8 mouse cellular contexts compared by ENCODE assay signal in genomic region chr3:90388726-90389510, GRCm38 (mm10). TPM values are rescaled to one million over a fixed set of nuclear protein-coding genes. Genes with fewer than 3 reads are reported as not detected.
DNase-seq lines count a peak whose midpoint lies in the region; ATAC-seq and TF ChIP-seq lines count a peak whose summit lies in the region.

No protein-coding gene starts in this region.

- peaks cover 6% of the 10 kb centered on the region for H3K4me1 ChIP-seq in cerebellum, adult 2 months (ENCODE audit: control insufficient read depth, insufficient read depth, low read length)
- peaks cover 6% of the 10 kb centered on the region for H3K4me1 ChIP-seq in ES-Bruce4 (ENCODE audit: control insufficient read depth, insufficient read depth, low read length)
- peaks cover 72% of the 10 kb centered on the region for H3K4me1 ChIP-seq in embryonic facial prominence, embryonic 10.5 days
- H3K4me1 ChIP-seq in heart, embryonic 16.5 days (ENCODE audit: control insufficient read depth, insufficient read depth, low read length): peaks cover 25% of the 10 kb centered on the region
- H3K4me1 ChIP-seq in limb, embryonic 11.5 days (ENCODE audit: control insufficient read depth, insufficient read depth, low read length): peaks cover 29% of the 10 kb centered on the region
- peaks cover 31% of the 10 kb centered on the region for H3K4me1 ChIP-seq in midbrain, embryonic 12.5 days

- no peak for TF ChIP-seq EP300 in ES-Bruce4 (IDR thresholded peaks at IDR 0.05; ENCODE audit: insufficient read depth, low read depth, low read length)

- WGBS in cerebellum, adult 2 months: 4% methylated on average over 53 of the region's 53 CpGs
- 3% methylated on average over 53 of the region's 53 CpGs for WGBS in embryonic facial prominence, embryonic 10.5 days
- WGBS in heart, embryonic 16.5 days: 5% methylated on average over 53 of the region's 53 CpGs
- 4% methylated on average over 53 of the region's 53 CpGs for WGBS in limb, embryonic 11.5 days
- WGBS in midbrain, embryonic 12.5 days: 4% methylated on average over 50 of the region's 53 CpGs

- H3K4me2 ChIP-seq in heart, embryonic 16.5 days (ENCODE audit: low read depth, low read length): peak overlapping the region; percentile 100
- H3K4me2 ChIP-seq in limb, embryonic 11.5 days (ENCODE audit: low read depth, severe bottlenecking): peak overlapping the region; percentile 69
- H3K4me2 ChIP-seq in midbrain, embryonic 12.5 days (replicated peaks): peak overlapping the region; percentile 95

- peak overlapping the region; percentile 60 for H3K9ac ChIP-seq in ES-Bruce4 (ENCODE audit: low read depth, poor library complexity, severe bottlenecking)
- H3K9ac ChIP-seq in heart, embryonic 16.5 days (ENCODE audit: low read length): peak overlapping the region; percentile 84
- H3K9ac ChIP-seq in limb, embryonic 11.5 days (ENCODE audit: low read length): peak overlapping the region; percentile 75
- H3K9ac ChIP-seq in midbrain, embryonic 12.5 days (replicated peaks): peak overlapping the region; percentile 85

- no peaks in the 10 kb centered on the region for H3K27me3 ChIP-seq in cerebellum, adult 2 months (ENCODE audit: control insufficient read depth, insufficient read depth, low read length)
- no peaks in the 10 kb centered on the region for H3K27me3 ChIP-seq in ES-Bruce4 (ENCODE audit: control insufficient read depth, insufficient read depth, low read length, poor library complexity, severe bottlenecking)
- no peaks in the 10 kb centered on the region for H3K27me3 ChIP-seq in embryonic facial prominence, embryonic 10.5 days (replicated peaks; ENCODE audit: low read depth, poor library complexity, severe bottlenecking)
- H3K27me3 ChIP-seq in heart, embryonic 16.5 days (ENCODE audit: control insufficient read depth, insufficient read depth, low read length): no peaks in the 10 kb centered on the region
- H3K27me3 ChIP-seq in limb, embryonic 11.5 days (ENCODE audit: control insufficient read depth, insufficient read depth, low read length): no peaks in the 10 kb centered on the region
- peaks cover 18% of the 10 kb centered on the region; the same call in 1 of the 2 replicates for H3K27me3 ChIP-seq in midbrain, embryonic 12.5 days

- H3K36me3 ChIP-seq in ES-Bruce4 (ENCODE audit: control insufficient read depth, insufficient read depth, low read length, poor library complexity, severe bottlenecking): peaks cover 27% of the 10 kb centered on the region
- H3K36me3 ChIP-seq in embryonic facial prominence, embryonic 10.5 days (replicated peaks): peaks cover 70% of the 10 kb centered on the region
- peaks cover 23% of the 10 kb centered on the region for H3K36me3 ChIP-seq in heart, embryonic 16.5 days (ENCODE audit: control insufficient read depth, insufficient read depth)
- H3K36me3 ChIP-seq in limb, embryonic 11.5 days (ENCODE audit: control insufficient read depth, insufficient read depth, low read length): peaks cover 24% of the 10 kb centered on the region
- peaks cover 42% of the 10 kb centered on the region for H3K36me3 ChIP-seq in midbrain, embryonic 12.5 days

- peak overlapping the region; percentile 45 for H3K4me3 ChIP-seq in cerebellum, adult 2 months (replicated peaks; ENCODE audit: insufficient read depth, low read depth, low read length)
- peak overlapping the region; percentile 67 for H3K4me3 ChIP-seq in ES-Bruce4 (ENCODE audit: low read depth, low read length)
- H3K4me3 ChIP-seq in embryonic facial prominence, embryonic 10.5 days: peak overlapping the region; percentile 73
- peak overlapping the region; percentile 72 for H3K4me3 ChIP-seq in heart, embryonic 16.5 days (ENCODE audit: low read length)
- peak overlapping the region; percentile 63 for H3K4me3 ChIP-seq in limb, embryonic 11.5 days (ENCODE audit: low read depth, low read length)
- H3K4me3 ChIP-seq in midbrain, embryonic 12.5 days: peak overlapping the region; percentile 61

- peak; percentile 43 for ATAC-seq in heart, embryonic 16.5 days (replicated peaks; ENCODE audit: extremely low read depth, insufficient read depth, low FRiP score)
- ATAC-seq in limb, embryonic 11.5 days (ENCODE audit: insufficient number of reproducible peaks, low FRiP score, low TSS enrichment, low read depth): peak; percentile 56
- ATAC-seq in midbrain, embryonic 12.5 days (ENCODE audit: low FRiP score, low read depth): peak; percentile 76

- no peak for TF ChIP-seq CTCF in cerebellum, adult 2 months (IDR thresholded peaks at IDR 0.05; ENCODE audit: borderline replicate concordance, insufficient read depth, low read depth, low read length)
- no peak for TF ChIP-seq CTCF in ES-Bruce4 (IDR thresholded peaks at IDR 0.05; ENCODE audit: low read depth, low read length)

- no peaks in the 10 kb centered on the region for H3K9me3 ChIP-seq in ES-Bruce4 (replicated peaks; ENCODE audit: control insufficient read depth, insufficient read depth, low read length, poor library complexity, severe bottlenecking)
- H3K9me3 ChIP-seq in embryonic facial prominence, embryonic 10.5 days: no peaks in the 10 kb centered on the region
- no peaks in the 10 kb centered on the region for H3K9me3 ChIP-seq in heart, embryonic 16.5 days (replicated peaks; ENCODE audit: control insufficient read depth, low read length)
- H3K9me3 ChIP-seq in limb, embryonic 11.5 days (ENCODE audit: control insufficient read depth, low read length): no peaks in the 10 kb centered on the region
- no peaks in the 10 kb centered on the region for H3K9me3 ChIP-seq in midbrain, embryonic 12.5 days

- peak; percentile 33 to 44 for DNase-seq in cerebellum, adult 2 months
- no peak for DNase-seq in cerebellum, adult 9-10 months
- DNase-seq in embryonic facial prominence, embryonic 10.5 days (ENCODE audit: low spot score): peak; percentile 82
- DNase-seq in limb, embryonic 11.5 days (ENCODE audit: low spot score): peak; percentile 81
- DNase-seq in spleen, postnatal 4 days (ENCODE audit: low spot score in 2 of 2): no peak

- TF ChIP-seq POLR2A in cerebellum, adult 2 months (IDR thresholded peaks at IDR 0.05; ENCODE audit: borderline replicate concordance, insufficient read depth, low read length): no peak
- no peak for TF ChIP-seq POLR2A in ES-Bruce4 (IDR thresholded peaks at IDR 0.05; ENCODE audit: insufficient read depth, low read length)

- no peak overlapping the region for H3K27ac ChIP-seq in cerebellum, adult 2 months (ENCODE audit: insufficient read depth, low read length)
- peak overlapping the region; percentile 14 for H3K27ac ChIP-seq in ES-Bruce4 (ENCODE audit: insufficient read depth, low read length)
- peak overlapping the region; percentile 93 for H3K27ac ChIP-seq in embryonic facial prominence, embryonic 10.5 days (replicated peaks)
- H3K27ac ChIP-seq in heart, embryonic 16.5 days (ENCODE audit: low read length): peak overlapping the region; percentile 66
- H3K27ac ChIP-seq in limb, embryonic 11.5 days (replicated peaks; ENCODE audit: low read depth, low read length): peak overlapping the region; percentile 92
- H3K27ac ChIP-seq in midbrain, embryonic 12.5 days (replicated peaks): peak overlapping the region; percentile 92

RNA-seq across cellular contexts. Expression of gene Slc27a3, which starts 0.8 kb away (rescaled TPM):
- polyA plus RNA-seq in cerebellum, adult 2 months (2012; rRNA removed): 6.1 and 7.1 TPM in 2 replicates
- 11.0 and 12.5 TPM in 2 replicates for polyA plus RNA-seq in ES-Bruce4 (2011; ENCODE audit: insufficient read depth, insufficient read length, low read depth, missing spikeins)
- polyA plus RNA-seq in embryonic facial prominence, embryonic 10.5 days (2016; fragmentation: Nextera tagmentation; extraction: Ambion mirVana): 29.4 and 33.9 TPM in 2 replicates
- polyA plus RNA-seq in heart, embryonic 16.5 days (2015; fragmentation: Nextera tagmentation; extraction: Ambion mirVana): 5.6 and 6.7 TPM in 2 replicates
- polyA plus RNA-seq in limb, embryonic 11.5 days (2014; fragmentation: Nextera tagmentation; extraction: Ambion mirVana): 24.0 and 28.7 TPM in 2 replicates
- 15.8 and 22.0 TPM in 2 replicates for polyA plus RNA-seq in midbrain, embryonic 12.5 days (2016; fragmentation: Nextera tagmentation; extraction: Ambion mirVana)

RNA-seq across cellular contexts. Expression of gene Ints3, which starts 44.5 kb away (rescaled TPM):
- polyA plus RNA-seq in cerebellum, adult 2 months (2012; rRNA removed): 48.5 and 51.4 TPM in 2 replicates
- 68.6 and 71.0 TPM in 2 replicates for polyA plus RNA-seq in ES-Bruce4 (2011; ENCODE audit: insufficient read depth, insufficient read length, low read depth, missing spikeins)
- polyA plus RNA-seq in embryonic facial prominence, embryonic 10.5 days (2016; fragmentation: Nextera tagmentation; extraction: Ambion mirVana): 42.8 and 46.3 TPM in 2 replicates
- 18.4 and 19.8 TPM in 2 replicates for polyA plus RNA-seq in heart, embryonic 16.5 days (2015; fragmentation: Nextera tagmentation; extraction: Ambion mirVana)
- 47.2 and 56.7 TPM in 2 replicates for polyA plus RNA-seq in limb, embryonic 11.5 days (2014; fragmentation: Nextera tagmentation; extraction: Ambion mirVana)
- 42.4 and 44.3 TPM in 2 replicates for polyA plus RNA-seq in midbrain, embryonic 12.5 days (2016; fragmentation: Nextera tagmentation; extraction: Ambion mirVana)

Comparison
In these comparisons a context has a peak if more than half of its experiments do, and no peak if none do; other contexts are left out.
1. DNase-seq: peak in cerebellum, adult 2 months (2 of 2), embryonic facial prominence, embryonic 10.5 days (single experiment) and limb, embryonic 11.5 days (single experiment); none in cerebellum, adult 9-10 months (single experiment) and spleen, postnatal 4 days (0 of 2).
2. Peak in every context shown above with its lines, with median percentiles within 50 percentile points of each other: H3K4me3 ChIP-seq, H3K9ac ChIP-seq, ATAC-seq and H3K4me2 ChIP-seq.